Mouse (Mus musculus): ENCODE results near the gene Nup210.

Nup210 gene

DNA sequence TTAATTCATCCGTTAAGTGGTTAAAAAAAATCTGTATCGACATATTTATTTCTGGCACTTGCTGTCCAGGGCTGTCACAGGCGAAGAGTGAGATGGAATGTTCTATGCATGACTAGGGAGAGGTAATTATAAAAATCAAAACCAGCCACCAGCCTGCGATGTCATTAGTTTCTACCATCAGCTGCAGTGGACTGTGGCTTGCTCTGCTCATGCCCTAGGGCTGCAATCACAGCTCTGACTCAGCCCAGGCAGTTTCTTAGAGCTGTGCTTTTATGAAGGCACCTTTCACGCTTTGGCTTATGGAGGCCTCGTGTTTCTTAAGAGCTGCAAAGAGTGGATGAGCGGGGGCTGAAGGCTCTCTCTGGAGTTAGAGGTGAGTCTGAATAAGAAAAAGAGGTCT is 95.8 kb downstream of the Nup210 start:
- DNase-seq (ENCODE audit: low read depth, low spot score): no peak

DNA sequence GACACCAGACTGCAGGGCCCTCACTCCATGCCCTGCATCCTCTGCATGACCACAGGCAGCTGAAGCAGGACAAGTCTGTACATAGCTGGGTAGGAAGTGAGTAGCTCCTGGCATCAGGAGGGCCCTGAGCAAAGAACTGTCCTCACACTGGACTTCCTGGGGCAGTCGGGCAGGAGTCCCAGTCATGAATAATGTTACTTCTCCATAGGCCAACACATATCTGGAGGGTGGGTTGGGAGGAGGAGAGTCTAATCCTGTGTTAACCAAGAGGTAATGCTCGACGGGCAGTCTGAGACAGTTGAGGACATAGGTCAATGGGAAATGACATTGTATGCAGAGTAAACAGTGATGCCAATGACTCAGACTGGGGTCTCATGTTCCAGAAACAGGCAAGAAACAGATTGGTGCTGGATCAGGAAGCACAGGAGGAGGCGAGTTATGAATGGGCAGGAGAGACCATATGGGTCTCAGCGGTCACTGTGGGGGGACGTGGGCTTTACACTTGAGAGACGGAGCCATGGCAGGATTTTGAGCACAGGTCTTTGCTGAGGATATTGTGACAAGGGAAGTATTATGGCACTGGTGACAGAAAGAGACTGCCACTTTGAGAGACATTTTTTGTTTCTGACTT is 99.9 kb downstream of the Nup210 start:
- no peak for DNase-seq (ENCODE audit: low read depth, low spot score)

DNA sequence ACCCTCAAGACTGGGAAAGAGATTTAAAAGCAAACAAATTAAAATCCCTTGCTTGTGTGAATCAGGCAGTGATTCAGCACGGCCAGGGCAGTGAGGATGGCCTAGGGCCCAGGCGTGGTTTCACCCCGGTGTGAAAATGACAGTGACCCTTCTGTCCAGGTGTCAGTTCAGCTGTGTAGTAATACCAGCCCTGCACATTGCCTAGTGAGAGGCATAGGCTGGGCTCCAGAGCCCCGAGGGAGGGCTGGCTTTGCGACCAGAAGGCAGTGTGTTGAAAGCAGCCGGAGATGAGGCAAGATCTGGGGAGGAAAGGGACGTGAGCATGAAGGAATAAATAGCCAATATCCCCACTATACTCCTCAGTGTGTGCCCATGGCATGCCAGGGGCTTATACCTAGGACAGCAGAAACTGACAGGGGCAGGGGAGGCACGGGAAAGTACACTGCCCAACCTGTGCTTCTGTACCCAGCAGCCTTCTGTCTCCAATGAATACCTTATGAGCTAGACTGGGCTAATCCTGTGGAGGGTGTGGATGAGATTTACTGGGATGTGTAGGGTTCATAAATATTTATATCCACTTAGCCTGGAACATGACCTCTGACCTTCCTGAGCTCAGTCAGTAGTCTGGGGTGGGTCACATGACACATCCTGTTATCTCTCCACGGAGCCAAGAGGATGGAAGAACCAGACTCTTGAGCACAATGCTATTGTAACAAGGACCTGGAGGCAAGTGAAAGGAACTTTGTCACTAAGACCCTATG is 102.3 kb downstream of the Nup210 start:
- no peak for DNase-seq (ENCODE audit: low read depth, low spot score)

DNA sequence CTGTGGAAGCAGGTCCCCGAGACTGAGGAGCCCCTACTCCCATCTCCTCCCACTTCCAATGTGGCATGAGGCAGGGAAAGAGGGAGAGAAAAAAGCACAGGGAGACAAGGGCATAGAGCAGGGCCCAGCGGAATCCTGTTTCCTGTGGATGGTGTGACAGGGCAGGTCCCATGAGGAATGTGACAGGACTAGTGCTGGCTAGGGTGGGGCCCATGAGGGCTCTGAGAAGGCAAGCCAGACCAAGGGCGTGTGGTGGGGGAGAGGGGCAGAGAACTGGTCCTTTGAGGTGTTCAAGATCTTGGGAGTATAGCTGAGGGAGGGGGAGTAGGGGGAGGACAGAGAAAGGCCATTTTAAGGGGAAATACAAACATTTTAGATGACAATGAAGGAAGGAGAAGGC is 104.2 kb downstream of the Nup210 start:
- DNase-seq (ENCODE audit: low read depth, low spot score): no peak

DNA sequence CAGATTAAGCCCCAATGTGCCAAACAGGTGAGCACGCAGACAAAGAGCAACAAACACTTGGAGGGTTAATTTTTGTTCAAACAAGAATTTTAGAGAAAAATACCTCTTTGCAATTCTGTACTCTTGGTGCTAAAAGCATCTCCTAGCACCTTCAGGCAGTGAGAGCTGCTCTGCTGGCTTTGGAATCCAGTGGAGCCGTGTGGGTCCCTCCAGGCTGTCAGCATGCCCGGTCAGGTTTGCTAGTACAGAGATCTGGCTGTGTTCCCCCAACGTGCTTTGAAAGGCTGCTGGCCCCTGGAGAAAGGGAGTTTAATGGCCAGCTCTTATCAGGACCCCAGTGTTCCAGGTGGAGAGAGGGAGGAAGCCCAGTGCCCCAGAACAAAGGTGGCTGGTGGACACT is 105.1 kb downstream of the Nup210 start:
- DNase-seq (ENCODE audit: low read depth, low spot score): no peak

DNA sequence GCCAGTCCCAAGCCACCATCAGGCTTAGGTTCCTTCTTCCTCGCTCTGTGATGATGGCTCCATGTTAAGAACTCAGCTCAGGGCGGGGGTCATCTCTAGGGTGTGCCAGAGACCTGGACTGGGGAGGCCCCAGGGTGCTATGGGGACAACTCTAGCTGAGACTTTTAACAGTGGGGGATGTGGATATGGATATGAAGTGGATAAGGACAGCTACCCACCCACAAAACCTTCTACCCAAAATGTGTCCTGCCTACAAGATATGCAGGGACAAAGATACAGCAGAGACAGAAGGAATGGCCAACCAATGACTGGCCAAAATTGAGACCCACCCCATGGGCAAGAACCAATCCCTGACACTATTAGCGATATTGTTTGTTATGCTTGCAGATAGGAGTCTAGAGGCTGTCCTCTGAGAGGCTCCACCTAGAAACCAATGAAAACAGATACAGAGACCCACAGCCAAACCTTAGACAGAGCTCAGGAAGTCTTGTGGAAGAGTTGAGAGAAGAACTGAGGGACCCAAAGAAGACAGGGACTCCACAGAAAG is 108.3 kb downstream of the Nup210 start:
- DNase-seq (ENCODE audit: low read depth, low spot score): no peak

DNA sequence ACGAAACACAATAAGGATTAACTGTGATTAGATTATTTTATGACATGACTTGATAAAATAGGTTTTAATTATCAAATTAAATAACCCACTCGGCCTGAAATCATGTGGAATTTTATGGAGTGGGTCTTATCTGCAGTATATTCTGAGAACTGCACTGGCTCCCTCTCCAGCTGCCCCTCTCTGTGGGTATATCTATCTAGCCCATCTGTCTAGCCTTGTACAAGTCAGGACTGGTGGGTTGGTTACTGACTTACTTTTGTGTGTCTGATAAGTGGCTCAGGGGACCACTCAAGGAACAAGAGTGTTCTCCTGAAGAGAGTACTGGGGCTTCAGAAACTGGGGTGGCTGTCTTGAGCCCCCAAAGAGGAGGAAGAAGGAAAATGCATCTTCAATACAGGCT is 109.4 kb downstream of the Nup210 start:
- DNase-seq (ENCODE audit: low read depth, low spot score): no peak

DNA sequence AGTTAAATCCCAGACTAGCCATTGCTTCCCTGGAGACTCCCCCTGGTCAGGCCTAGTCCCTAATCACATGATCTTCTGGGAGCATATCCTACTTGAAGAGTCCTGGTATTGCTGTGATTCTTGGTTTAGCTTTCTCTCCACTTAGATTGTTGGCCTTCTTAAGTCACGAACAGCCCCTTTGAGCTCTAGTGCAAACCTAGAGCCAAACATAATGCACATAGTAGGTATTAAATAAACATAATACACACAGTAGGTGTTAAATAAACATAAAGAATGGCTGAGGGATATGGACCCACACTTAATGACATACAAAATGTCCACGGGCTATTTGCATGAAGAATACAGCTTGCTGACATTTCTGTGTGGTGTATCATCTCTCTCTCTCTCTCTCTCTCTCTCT is 112.5 kb downstream of the Nup210 start:
- no peak for DNase-seq (ENCODE audit: low read depth, low spot score)

DNA sequence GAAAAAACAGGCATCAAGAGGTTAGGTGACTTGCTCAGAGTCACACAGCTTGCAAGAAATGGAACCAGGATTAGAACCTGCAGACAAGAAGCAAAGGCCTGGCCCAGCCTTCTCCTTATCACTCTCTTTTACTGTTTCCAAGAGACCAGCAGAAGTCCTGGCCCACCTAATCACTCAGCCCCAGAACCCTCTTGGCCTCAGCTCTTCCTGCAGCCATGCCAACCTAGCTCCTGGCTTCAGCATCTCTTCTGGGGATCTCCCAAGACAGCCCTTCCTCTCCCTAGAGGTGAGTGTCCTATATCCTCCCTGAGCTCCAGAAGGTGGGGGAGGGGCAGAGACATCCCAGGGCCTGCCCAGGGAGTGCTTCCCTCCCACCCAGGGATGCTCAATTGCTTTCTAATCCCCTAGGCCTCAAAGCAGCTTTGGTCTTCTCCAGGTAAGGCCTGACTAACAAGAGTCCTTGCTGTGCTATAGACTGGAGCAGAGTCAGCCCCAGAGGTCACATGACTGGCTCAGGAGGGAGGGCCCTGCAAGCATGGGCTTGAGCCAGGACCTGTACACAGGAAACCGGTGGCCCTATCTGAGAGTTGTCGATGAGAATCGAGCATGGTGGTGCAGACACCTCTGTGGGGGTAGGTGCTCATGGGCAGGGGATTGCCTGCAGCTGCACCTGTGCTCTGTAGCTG is 113.2 kb downstream of the Nup210 start:
- no peak for DNase-seq (ENCODE audit: low read depth, low spot score)

DNA sequence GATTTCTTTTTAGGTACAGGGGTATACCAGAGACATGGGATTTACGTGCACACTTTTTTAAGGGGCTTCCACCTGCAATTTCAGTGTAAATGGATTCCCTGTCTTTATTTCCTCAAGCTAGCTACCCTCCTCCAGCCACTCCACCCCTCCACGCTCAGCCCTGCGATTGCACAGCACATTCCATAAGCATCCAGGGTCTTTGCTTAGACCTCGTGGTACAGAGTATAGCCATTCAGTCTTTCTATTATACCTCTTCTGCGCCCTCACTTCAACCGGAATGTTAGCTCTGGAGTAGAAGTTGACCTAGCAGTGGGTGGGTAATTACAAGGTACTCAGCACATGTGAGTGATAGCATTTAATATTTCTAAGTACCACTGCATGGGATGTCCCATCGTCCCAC is 115.1 kb downstream of the Nup210 start:
- no peak for DNase-seq (ENCODE audit: low read depth, low spot score)

DNA sequence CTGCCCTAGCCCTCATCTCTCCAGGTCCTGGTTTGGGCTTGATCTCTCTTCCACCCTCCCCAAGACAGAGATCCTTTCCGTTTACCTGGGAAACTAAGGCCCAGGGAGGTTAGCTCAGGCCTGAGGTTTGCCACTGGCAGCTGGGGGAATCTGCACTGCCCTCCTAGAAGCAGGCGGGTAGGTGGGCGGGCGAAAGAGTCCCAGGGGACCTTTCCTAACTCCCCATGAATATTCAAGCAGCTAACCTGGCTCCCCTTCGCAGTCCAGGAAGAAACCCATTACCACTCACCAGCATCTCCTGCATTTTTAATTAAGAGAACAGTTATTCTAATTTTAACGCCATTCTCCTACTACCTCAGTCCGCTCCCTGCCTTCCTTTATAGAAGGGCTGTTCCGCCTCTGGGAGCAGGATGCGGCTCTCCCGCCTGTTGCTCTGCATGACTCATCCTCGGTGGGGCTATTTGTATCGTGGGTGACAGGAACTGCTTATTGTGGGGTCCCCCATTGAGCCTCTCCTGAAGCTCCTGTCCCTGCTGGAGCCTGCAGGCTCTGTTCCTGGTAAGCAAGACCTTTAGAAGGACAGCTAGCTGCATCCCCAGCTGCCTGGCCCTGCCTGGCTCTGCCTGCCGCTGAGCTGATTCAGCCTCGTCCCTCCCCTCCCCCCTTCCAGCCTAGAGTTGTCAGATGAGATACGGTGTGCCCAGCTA is 115.7 kb downstream of the Nup210 start:
- no peak for DNase-seq (ENCODE audit: low read depth, low spot score)

DNA sequence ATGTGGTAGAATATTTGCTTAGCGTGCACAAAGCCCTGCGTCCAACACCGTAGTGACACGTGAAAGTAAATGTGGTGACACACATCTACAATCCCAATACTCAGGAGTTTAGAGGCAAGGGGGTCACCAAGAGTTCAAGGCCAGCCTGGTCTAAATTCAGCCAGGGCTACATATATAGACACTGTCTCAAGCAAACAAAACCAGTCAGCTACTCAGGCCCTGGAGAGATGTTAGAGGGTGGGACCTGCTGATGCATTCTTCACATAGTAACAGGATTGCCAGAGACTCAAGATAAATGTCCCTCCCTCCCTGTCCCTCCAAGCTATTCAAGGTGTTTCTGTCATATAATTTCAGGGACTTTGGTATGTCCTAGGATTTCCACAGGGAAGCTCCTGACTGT is 117.5 kb downstream of the Nup210 start:
- no peak for DNase-seq (ENCODE audit: low read depth, low spot score)

DNA sequence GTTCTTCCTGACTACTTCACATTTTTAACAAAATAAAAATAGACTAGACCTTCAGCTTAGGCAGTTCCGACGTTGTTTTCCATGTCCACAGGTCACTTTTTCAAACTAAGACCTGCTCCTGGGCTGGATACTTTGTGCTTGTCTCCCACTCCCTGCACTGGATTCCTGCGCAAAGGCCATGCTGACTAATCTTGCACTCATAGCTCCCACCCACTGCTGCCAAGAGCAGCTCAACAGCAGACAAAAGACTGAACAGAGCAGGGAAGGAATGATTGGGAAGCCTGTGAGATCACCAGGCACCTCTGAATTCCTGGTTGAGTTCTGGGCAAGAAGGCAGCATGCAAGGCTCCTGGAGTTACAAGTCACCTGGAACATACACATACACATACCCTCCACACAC is 119.6 kb downstream of the Nup210 start:
- DNase-seq (ENCODE audit: low read depth, low spot score): no peak

DNA sequence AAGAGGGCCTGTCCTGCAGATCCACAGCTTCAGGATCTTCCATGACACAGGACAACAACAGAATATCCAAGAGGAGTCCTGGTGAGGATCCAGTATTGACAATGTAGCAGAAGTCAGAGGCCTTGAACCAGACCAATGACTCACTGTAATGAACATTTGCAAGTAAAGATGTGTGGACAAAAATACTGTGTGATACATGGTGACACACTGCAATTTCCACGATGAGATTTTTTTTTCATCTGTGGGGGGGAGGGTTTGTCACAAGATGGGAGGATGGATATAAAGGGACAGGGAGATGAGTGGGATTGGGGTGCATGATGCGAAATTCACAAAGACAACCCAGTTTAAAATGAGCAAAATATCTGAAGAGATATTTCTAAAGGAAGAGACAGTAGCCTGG is 120.4 kb downstream of the Nup210 start:
- no peak for DNase-seq (ENCODE audit: low read depth, low spot score)

DNA sequence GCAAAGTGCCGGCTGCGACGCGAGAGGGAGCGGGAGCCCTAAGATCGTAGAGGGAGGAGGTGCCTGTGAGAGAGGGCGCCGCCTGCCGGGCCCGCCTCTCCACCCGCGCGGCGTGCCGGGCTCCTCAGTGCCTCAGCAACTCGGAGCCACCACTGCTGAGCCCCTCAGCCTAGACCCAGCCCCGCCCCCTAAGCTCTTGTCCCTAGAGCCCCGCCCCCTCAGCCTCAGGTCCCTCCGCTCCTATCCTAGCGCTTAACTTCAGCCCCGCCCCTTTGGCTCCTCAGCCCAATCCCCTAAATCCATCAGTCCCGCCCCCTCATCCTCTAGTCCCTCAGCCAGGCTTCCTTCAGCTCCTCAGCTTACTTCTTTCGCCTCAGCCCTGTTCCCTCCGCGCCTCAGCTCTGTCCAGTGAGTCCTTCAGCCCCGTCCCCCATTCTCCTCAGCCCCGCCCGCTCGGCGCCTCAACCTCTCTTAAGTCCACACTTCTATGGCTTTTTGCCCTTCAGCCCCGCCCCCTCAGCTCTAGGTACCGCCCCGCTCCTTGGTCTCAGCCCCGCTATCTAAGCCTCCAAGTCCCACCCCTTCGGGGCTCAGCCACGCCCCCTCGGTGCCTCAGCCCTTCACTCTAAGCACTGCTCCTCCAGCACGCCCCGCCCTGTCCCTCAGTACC is 127.8 kb downstream of the Nup210 start, which contains the start of gene Iqsec1:
Iqsec1 (minus strand) TSS at position 38 of the 670 bp plus-strand sequence.
- peak; percentile 95 for DNase-seq (ENCODE audit: low read depth, low spot score)

DNA sequence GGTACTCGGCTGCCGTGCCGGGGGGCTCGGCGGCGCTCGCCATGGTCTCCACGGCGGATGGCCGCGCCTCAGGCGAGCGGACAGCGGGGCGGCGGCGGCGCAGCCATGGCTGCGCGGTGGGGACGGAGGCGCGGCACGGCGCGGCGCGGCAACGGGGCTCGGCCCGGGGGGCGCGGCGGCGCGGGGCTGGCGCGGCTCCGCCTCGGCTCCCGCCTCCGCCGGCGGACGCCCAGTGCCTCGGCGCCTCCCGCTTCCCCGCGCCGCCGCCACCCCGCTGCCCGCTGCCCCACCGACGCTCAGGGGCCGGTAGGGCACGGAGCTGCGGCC is 128.4 kb downstream of the Nup210 start:
- DNase-seq (ENCODE audit: low read depth, low spot score): no peak

DNA sequence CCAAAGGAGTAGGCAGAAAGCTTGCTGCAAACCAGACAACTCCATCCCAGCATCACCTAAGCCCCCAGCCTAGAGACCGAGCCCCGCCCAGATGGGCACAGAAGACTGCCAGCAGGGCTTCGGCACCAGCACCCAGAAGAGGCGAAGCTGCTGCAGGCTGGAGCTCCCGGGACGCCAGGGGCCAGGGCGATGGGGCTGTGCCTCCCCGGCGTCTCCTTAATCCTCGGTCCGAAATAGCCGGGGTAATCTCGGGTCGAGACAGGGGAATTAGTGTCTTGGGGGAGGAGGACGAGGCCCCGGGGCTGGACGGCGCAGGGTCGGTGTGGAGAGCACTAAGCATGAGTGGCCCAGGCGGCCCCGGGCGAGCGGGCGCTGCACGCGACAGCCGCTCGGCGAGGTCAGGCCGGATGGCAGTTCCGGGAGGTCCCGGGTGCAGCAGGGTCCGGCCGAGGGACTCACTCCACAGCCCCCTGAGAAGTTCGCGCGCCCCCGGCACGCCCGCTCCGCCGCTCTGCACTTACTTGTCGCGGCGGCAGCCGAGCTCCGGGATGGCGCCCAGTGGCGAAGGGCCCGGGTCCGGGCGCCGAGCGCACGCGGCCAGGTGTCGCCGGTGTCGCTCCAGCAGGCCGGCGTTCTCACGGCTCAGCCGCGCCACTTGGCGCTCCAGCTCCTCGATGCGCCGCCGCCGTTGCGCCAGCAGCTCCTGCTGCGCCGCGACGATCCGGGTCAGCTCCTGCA is 128.9 kb downstream of the Nup210 start:
- DNase-seq (ENCODE audit: low read depth, low spot score): peak; percentile 78

DNA sequence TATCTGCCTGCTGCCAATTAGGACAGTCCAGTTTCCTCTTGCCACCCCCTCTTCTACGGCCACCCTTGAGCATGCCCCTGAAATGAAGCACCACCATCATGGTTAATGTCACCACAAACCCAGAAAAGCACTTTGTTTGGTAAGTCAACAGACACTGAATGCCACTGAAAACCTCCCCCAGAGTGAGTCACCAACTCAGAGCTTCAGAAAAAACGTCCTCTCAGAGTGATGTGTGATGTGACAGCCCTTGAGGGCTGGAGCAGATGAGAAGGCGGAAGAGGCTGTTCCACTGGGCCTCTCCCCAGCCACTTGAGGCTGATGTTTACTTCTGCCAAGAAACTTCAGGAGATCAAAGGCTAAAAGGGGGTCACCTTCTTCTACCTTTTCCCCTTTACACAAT is 132.5 kb downstream of the Nup210 start:
- DNase-seq (ENCODE audit: low read depth, low spot score): no peak

DNA sequence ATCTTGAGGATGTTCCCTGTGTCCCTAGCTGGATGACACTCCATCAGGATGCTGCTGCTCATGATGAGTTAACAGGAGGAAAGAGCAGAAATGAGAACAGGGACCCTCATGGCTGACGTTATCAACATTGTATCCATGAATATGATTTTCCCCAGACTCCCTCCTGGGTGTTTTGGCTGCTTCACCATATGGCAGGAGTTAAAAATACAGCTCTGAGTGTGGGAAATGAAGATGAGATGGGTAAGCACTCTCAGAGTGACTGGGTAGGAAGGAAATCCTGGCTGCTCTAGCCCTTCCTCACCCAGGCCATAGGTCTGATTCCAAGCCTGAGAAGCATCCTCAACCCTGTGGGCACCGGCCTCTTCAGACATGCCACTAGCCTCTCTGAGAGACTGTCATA is 142.3 kb downstream of the Nup210 start:
- DNase-seq (ENCODE audit: low read depth, low spot score): no peak

DNA sequence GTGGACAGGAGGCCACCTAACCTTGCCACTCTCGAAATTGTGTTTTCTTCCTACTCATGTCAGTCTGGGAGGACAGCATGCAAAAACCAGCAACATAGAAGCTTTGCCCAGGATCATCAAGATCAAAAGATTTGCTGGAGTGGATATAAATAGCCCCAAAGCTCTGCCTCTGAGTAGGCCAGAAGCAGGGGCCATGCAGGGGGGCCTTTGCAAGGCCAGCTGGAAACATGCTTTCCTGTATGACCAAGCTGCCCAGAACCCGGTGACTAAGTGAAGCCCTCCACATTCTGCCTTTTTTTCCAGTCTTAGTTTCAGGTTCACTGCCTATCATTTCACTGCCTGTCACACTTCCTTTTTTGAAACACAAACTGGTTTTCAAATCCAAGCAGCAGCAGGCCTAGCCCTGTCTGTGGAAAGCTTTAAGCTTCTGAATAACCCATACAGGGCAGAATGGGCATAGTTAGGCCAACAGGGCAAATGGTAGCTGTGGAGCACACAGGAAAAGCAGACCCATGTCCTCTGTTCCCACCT is 147.2 kb downstream of the Nup210 start:
- DNase-seq (ENCODE audit: low read depth, low spot score): peak; percentile 29
